ENCODE assay signal across 22 mouse cellular contexts in the genomic region with DNA sequence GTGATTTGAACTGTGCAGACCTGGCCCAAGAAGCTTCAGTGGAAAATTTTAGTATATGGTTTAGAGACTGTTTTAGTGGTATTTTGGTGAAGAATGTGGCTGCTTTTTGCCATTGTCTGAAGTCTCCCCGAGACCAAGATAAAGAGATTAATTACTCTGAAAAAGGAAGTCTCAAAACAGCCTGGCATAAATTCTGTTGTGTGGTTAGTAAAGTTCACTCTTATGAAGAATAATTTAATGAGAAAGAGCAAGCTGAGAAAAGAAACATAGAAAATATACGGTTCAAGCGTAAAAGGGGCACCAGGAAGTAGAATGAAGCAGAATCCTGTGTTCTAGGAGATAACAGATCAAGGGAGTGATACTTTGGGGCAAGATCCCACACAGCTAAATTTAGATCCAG.
"Had no signal": no experiment of that assay in that cellular context is flagged by ENCODE, and none has a peak within 500 bp of the region (broad histone marks: within the 10 kb centered on the region; RNA-seq: fewer than 3 reads in every experiment).

No protein-coding gene starts in this region.

- DNase-seq: cerebellum, adult 2 months; cerebellum, adult 8-10 months; cerebellum, adult 9-10 months; cerebellum, adult 9-11 months; cerebellum, postnatal 10 days; cerebellum, postnatal 14 days; cerebellum, postnatal 25 days; cerebellum, postnatal 36 days; embryo, embryonic 11 days; forebrain, postnatal 0 days; gastrocnemius, adult 2 months; gastrocnemius, postnatal 10 days; gastrocnemius, postnatal 14 days; gastrocnemius, postnatal 25 days; gastrocnemius, postnatal 36 days; heart, adult 11 months; heart, adult 18-20 months; heart, adult 2 months had no signal

- ATAC-seq: forebrain, embryonic 13.5 days; forebrain, embryonic 14.5 days; forebrain, embryonic 15.5 days; forebrain, embryonic 16.5 days; forebrain, postnatal 0 days had no signal
